Mouse (Mus musculus) subcutaneous adipose tissue, adult 2 months (tissue): ENCODE measurements around the gene Dis3l2. TPM values are rescaled to one million over a fixed set of nuclear protein-coding genes. Genes with fewer than 3 reads are reported as not detected.

Experiments used
- polyA plus RNA-seq: library from polyadenylated mRNA; depleted of rRNA; stranded (reverse); fragments of >200 nt; gene quantifications from 2 replicates; pipeline ENCODE4 v1.2.3, GENCODE M21; 2012; ENCODE audit warnings: low replicate concordance; rRNA removed

Dis3l2 gene
- polyA plus RNA-seq: 9.8 and 16.8 TPM in 2 replicates

DNA sequence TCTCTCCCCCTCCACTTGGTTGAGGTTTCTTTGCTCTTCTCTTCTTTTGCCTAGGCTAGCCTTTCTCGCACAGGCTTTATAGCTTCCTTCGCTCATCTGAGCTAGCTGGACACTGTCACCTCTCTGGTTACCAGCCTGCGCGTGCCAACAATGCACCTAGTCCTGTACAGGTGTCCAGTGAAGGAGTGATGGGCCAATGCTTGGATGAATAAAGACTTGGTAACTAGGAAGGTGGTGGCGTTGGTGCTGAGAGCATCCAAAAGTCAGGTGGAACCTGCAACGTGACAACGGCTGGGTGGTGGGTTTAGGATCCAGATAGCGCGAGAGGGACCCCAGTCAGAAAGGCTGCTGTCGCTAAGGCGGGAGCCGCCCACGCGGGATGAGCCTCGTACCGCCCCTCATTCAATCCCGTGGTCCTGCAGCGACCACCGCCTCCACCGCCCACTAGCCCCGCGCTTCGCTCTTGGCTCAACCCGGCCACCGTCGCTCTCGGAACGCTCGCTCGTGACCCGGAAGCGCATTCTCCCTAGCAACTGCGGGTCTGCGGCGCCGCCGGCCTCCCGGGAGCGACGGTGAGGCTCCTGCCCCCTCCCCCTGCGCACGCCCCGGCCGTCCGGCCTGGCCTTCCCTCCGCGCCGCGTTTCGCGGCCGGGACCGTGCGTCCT, at the start of gene Dis3l2:
Gene Dis3l2 (plus strand): TSS at position 509 of the 665 bp plus-strand sequence.

DNA sequence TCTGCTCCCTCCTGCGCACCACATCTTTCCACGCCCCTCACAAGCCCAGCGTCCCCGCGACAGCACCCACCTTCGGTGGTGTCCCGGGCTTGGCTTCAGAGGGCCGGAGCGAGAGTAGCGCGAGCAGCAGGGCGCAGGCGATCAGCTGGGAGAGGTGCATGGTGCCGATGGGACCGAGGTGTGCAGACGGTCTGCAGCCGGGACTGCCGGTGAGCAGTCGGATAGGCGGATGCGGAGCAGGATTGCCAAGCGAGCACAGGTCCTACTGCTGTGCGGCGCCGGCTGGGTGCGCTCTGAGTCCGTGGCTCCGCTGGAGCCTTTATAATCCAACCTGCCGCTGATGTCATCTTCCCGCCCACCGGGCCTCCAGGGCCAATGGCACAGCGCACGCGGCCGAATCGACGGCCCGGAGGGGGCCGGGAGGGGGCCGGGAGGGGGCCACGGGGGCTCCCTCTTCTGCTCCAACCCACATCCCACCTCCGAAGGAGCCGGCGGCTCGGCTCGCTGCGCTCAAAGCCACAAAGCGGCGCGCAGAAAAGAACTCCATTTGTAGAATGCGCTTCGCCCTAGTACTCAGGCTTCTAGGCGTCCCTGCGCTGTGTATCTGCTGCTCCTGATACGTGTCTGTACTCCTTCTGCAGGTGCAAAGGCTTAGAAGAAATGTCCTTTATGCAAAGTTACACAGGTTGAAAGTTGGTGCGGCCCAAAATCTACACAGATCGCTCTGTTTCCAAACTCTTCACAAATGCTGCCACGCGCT, 33.1 kb upstream of the Dis3l2 start, which contains the start of gene Nppc:
Gene Nppc (minus strand): TSS at position 293 of the 760 bp plus-strand sequence.

DNA sequence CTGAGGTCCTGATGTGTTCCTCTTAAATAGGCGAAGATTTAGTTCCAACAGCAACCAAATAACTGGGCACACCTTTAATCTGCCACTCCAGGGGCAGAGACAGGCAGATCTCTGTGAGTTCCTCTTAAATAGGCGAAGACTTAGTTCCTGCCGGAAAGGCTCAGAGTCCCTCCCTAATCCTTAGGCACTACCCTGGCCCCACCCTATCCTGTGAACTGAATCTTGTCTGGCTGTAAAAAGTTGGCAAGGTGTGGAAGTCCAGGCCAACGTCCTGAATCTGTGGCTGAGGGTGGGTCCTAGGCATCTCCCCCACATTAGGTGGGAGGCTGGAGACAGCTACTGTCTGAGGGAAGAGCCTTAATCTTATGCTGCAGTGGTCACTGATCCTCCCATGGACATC, 386.2 kb downstream of the Dis3l2 start, which contains the start of gene Alppl2:
Gene Alppl2 (minus strand): TSS at position 101 of the 400 bp plus-strand sequence.

Other genes starting within 250 kb of the Dis3l2 start
- gene Ptma, start 177.1 kb upstream of the Dis3l2 start, polyA plus RNA-seq: 239 and 1,101 TPM in 2 replicates
- 16.9 and 24.2 TPM in 2 replicates for gene Pde6d, start 121.2 kb upstream of the Dis3l2 start, polyA plus RNA-seq
- 22.2 and 35.9 TPM in 2 replicates for gene Cops7b, start 120.9 kb upstream of the Dis3l2 start, polyA plus RNA-seq
- gene Nppc, start 33.2 kb upstream of the Dis3l2 start, polyA plus RNA-seq: 2.1 TPM in 1 of 2 replicates, not detected in the other